Mouse (Mus musculus): ENCODE results near the gene Adgrg1. TPM values are rescaled to one million over a fixed set of nuclear protein-coding genes. Genes with fewer than 3 reads are reported as not detected.
A peak's percentile ranks its signal among the peaks of the same experiment; 100 is the strongest.
"Not testable (repeated sequence)": the region's sequence is repeated elsewhere in the genome, so short reads cannot be mapped to it uniquely, and the experiment has no call there.

Adgrg1 gene
- polyA plus RNA-seq, 1 experiment from 2014 or later = 116 TPM

- Histone ChIP-seq H3K4me1 (peaks cover 32% of the 10 kb centered on the region), H3K27ac (replicated peaks) (no peak overlapping the region), H3K36me3 (no peaks in the 10 kb centered on the region), H3K4me3 (no peak overlapping the region), H3K9me3 (replicated peaks) (no peaks in the 10 kb centered on the region; the same call in 1 of the 2 replicates), H3K27me3 (ENCODE audit: low read depth, poor library complexity, severe bottlenecking) (no peaks in the 10 kb centered on the region)
- 75% methylated on average over 2 of the region's 2 CpGs for WGBS
- DNase-seq (ENCODE audit: low spot score) = no peak
Observed at GRCm38 (mm10) chr8:95025421-95025820, 50.9 kb downstream of the Adgrg1 start.

GRCm38 (mm10) chr8:95028391-95028790, 53.8 kb downstream of the Adgrg1 start:
- peaks cover 15% of the 10 kb centered on the region for H3K4me1 ChIP-seq
- H3K4me3 ChIP-seq; DNase-seq (ENCODE audit: low spot score); H3K27ac ChIP-seq (replicated peaks); H3K36me3 ChIP-seq; H3K27me3 ChIP-seq (ENCODE audit: low read depth, poor library complexity, severe bottlenecking); H3K9me3 ChIP-seq (replicated peaks): not testable (repeated sequence)
- 60% methylated on average over 7 of the region's 7 CpGs for WGBS

GRCm38 (mm10) chr8:95037106-95037925, 62.8 kb downstream of the Adgrg1 start:
- Histone ChIP-seq H3K36me3 (no peaks in the 10 kb centered on the region), H3K27ac (replicated peaks) (no peak overlapping the region), H3K4me1 (peaks cover 3% of the 10 kb centered on the region; the same call in 1 of the 2 replicates), H3K9me3 (replicated peaks) (no peaks in the 10 kb centered on the region), H3K4me3 (no peak overlapping the region), H3K27me3 (ENCODE audit: low read depth, poor library complexity, severe bottlenecking) (no peaks in the 10 kb centered on the region)
- WGBS = 77% methylated on average over 7 of the region's 7 CpGs
- no peak for DNase-seq (ENCODE audit: low spot score)

GRCm38 (mm10) chr8:95041883-95042784, 67.6 kb downstream of the Adgrg1 start:
- no peak for DNase-seq (ENCODE audit: low spot score)

GRCm38 (mm10) chr8:95044811-95045210, 70.3 kb downstream of the Adgrg1 start:
- no peak for DNase-seq (ENCODE audit: low spot score)
- no peaks in the 10 kb centered on the region for H3K9me3 ChIP-seq (replicated peaks)
- no peaks in the 10 kb centered on the region for H3K36me3 ChIP-seq
- H3K27me3 ChIP-seq (ENCODE audit: low read depth, poor library complexity, severe bottlenecking) = no peaks in the 10 kb centered on the region
- no peak overlapping the region for H3K4me3 ChIP-seq
- peaks cover 24% of the 10 kb centered on the region for H3K4me1 ChIP-seq
- no peak overlapping the region for H3K27ac ChIP-seq (replicated peaks)
- WGBS = 68% methylated on average over 4 of the region's 4 CpGs

More at GRCm38 (mm10) chr8:95041883-95042784, 67.6 kb downstream of the Adgrg1 start:
- 81% methylated on average over 6 of the region's 6 CpGs for WGBS
- no peaks in the 10 kb centered on the region for H3K36me3 ChIP-seq
- no peak overlapping the region for H3K4me3 ChIP-seq
- H3K27ac ChIP-seq (replicated peaks) = no peak overlapping the region
- peaks cover 11% of the 10 kb centered on the region for H3K4me1 ChIP-seq
- H3K9me3 ChIP-seq (replicated peaks) = no peaks in the 10 kb centered on the region
- no peaks in the 10 kb centered on the region for H3K27me3 ChIP-seq (ENCODE audit: low read depth, poor library complexity, severe bottlenecking)

GRCm38 (mm10) chr8:95046982-95047381, 72.4 kb downstream of the Adgrg1 start:
- 77% methylated on average over 3 of the region's 3 CpGs for WGBS
- Histone ChIP-seq H3K4me1 (peaks cover 24% of the 10 kb centered on the region), H3K27ac (replicated peaks) (no peak overlapping the region), H3K4me3 (no peak overlapping the region), H3K36me3 (no peaks in the 10 kb centered on the region), H3K27me3 (ENCODE audit: low read depth, poor library complexity, severe bottlenecking) (no peaks in the 10 kb centered on the region), H3K9me3 (replicated peaks) (no peaks in the 10 kb centered on the region)
- DNase-seq (ENCODE audit: low spot score) = no peak

- peaks cover 24% of the 10 kb centered on the region for H3K4me1 ChIP-seq
- no peaks in the 10 kb centered on the region for H3K27me3 ChIP-seq (ENCODE audit: low read depth, poor library complexity, severe bottlenecking)
- no peak for DNase-seq (ENCODE audit: low spot score)
- no peaks in the 10 kb centered on the region for H3K36me3 ChIP-seq
- WGBS = 78% methylated on average over 6 of the region's 6 CpGs
- H3K4me3 ChIP-seq = no peak overlapping the region
- H3K9me3 ChIP-seq (replicated peaks) = no peaks in the 10 kb centered on the region
- peak overlapping the region; percentile 13; the same call in 1 of the 2 replicates for H3K27ac ChIP-seq (replicated peaks)
Observed at GRCm38 (mm10) chr8:95047884-95048680, 73.5 kb downstream of the Adgrg1 start.

GRCm38 (mm10) chr8:95049636-95050035, 75.1 kb downstream of the Adgrg1 start:
- Histone ChIP-seq H3K27me3 (ENCODE audit: low read depth, poor library complexity, severe bottlenecking) (no peaks in the 10 kb centered on the region), H3K4me1 (peaks cover 22% of the 10 kb centered on the region), H3K9me3 (replicated peaks) (no peaks in the 10 kb centered on the region), H3K36me3 (no peaks in the 10 kb centered on the region), H3K27ac (replicated peaks) (no peak overlapping the region), H3K4me3 (no peak overlapping the region)
- 86% methylated on average over 2 of the region's 2 CpGs for WGBS
- no peak for DNase-seq (ENCODE audit: low spot score)

- H3K4me3 ChIP-seq = no peak overlapping the region
- no peak overlapping the region for H3K27ac ChIP-seq (replicated peaks)
- H3K36me3 ChIP-seq = no peaks in the 10 kb centered on the region
- peaks cover 5% of the 10 kb centered on the region; the same call in 1 of the 2 replicates for H3K4me1 ChIP-seq
- no peaks in the 10 kb centered on the region for H3K27me3 ChIP-seq (ENCODE audit: low read depth, poor library complexity, severe bottlenecking)
- no peak for DNase-seq (ENCODE audit: low spot score)
- H3K9me3 ChIP-seq (replicated peaks) = no peaks in the 10 kb centered on the region
- WGBS = 57% methylated on average over 6 of the region's 6 CpGs
Observed at GRCm38 (mm10) chr8:95054438-95054837, 79.9 kb downstream of the Adgrg1 start.

- Histone ChIP-seq H3K9me3 (replicated peaks) (no peaks in the 10 kb centered on the region), H3K36me3 (no peaks in the 10 kb centered on the region), H3K27ac (replicated peaks) (no peak within 1 kb of the TSS), H3K4me3 (no peak within 1 kb of the TSS), H3K4me1 (peaks cover 5% of the 10 kb centered on the region; the same call in 1 of the 2 replicates), H3K27me3 (ENCODE audit: low read depth, poor library complexity, severe bottlenecking) (no peaks in the 10 kb centered on the region)
- 25% methylated on average over 2 of the region's 2 CpGs for WGBS
- no peak for DNase-seq (ENCODE audit: low spot score)
Observed at GRCm38 (mm10) chr8:95054927-95055510, 80.5 kb downstream of the Adgrg1 start, which contains the start of gene Drc7. Drc7 (plus strand) TSS chr8:95055103.

- Histone ChIP-seq H3K27ac (replicated peaks) (no peak overlapping the region), H3K9me3 (replicated peaks) (no peaks in the 10 kb centered on the region), H3K4me3 (no peak overlapping the region), H3K27me3 (ENCODE audit: low read depth, poor library complexity, severe bottlenecking) (no peaks in the 10 kb centered on the region), H3K36me3 (no peaks in the 10 kb centered on the region), H3K4me1 (peaks cover 5% of the 10 kb centered on the region; the same call in 1 of the 2 replicates)
- no peak for DNase-seq (ENCODE audit: low spot score)
- WGBS = 82% methylated on average over 5 of the region's 5 CpGs
Observed at GRCm38 (mm10) chr8:95056414-95056813, 81.9 kb downstream of the Adgrg1 start.

GRCm38 (mm10) chr8:95058661-95059060, 84.1 kb downstream of the Adgrg1 start:
- peaks cover 5% of the 10 kb centered on the region; the same call in 1 of the 2 replicates for H3K4me1 ChIP-seq
- H3K36me3 ChIP-seq = no peaks in the 10 kb centered on the region
- no peaks in the 10 kb centered on the region for H3K27me3 ChIP-seq (ENCODE audit: low read depth, poor library complexity, severe bottlenecking)
- WGBS = 92% methylated on average over 6 of the region's 6 CpGs
- no peak for DNase-seq (ENCODE audit: low spot score)
- H3K4me3 ChIP-seq = no peak overlapping the region
- H3K9me3 ChIP-seq (replicated peaks) = no peaks in the 10 kb centered on the region
- H3K27ac ChIP-seq (replicated peaks) = no peak overlapping the region
